Mouse (Mus musculus): Measurements from ENCODE around the gene Insr.

- TF ChIP-seq CTCF (IDR thresholded peaks at IDR 0.05; ENCODE audit: control insufficient read depth, insufficient read depth, low read length) (no peak), POLR2A (IDR thresholded peaks at IDR 0.05; ENCODE audit: borderline replicate concordance, control insufficient read depth, low read depth, low read length) (no peak)
Measured at GRCm38 (mm10) chr8:3146506-3146905, 132.9 kb downstream of the Insr start.

Data from bone marrow, adult 2 months (tissue).